Mouse (Mus musculus) cortical plate, adult 2 months (tissue): ENCODE measurements at regions not wholly inside any gene's neighbourhood (a gene's known extent, or its start where the extent isn't known, plus 50 kb on each side); places are given as distances from the start of the nearest gene placed in this dataset.

Experiments used
- CTCF ChIP-seq: fragments of 200-500 bp; IDR thresholded peaks from 2 replicates; pipeline ENCODE4 v1.5.1; 2011; ENCODE audit warnings: mild to moderate bottlenecking, control low read depth, low read length; ENCODE audit not compliant: insufficient read depth; ENCODE audit errors: extremely low read depth
- POLR2A ChIP-seq: fragments of 200-500 bp; IDR thresholded peaks from 2 replicates; pipeline ENCODE4 v1.6.1; 2011; ENCODE audit warnings: mild to moderate bottlenecking, low read length, control low read depth; ENCODE audit not compliant: insufficient read depth; ENCODE audit errors: extremely low read depth

- TF ChIP-seq CTCF (no peak), POLR2A (no peak)
Measured at GRCm38 (mm10) chr15:86587209-86587608, 372.9 kb downstream of the Tbc1d22a start.
